Mouse (Mus musculus) c-Kit-positive CD71-positive TER-119-positive erythroid progenitor cells, embryonic 14.5 days (primary cell): Measurements from ENCODE around the gene Klhl3.

ENCODE experiments used
- DNase-seq: peaks from one replicate; pipeline ENCODE4 v3.0.0-alpha.2; 2013; ENCODE audit warnings: low spot score

Klhl3 gene

GRCm38 (mm10) chr13:57959806-57960205 lies 153.6 kb downstream of the Klhl3 start:
- no peak for DNase-seq
